Mouse (Mus musculus) limb, embryonic 14.5 days (tissue): ENCODE data around the gene Dpt. TPM values are rescaled to one million over a fixed set of nuclear protein-coding genes. Genes with fewer than 3 reads are reported as not detected.
A peak's percentile ranks its signal among the peaks of the same experiment; 100 is the strongest.

Source experiments
- ATAC-seq: fragments of 200-750 bp; cut with Nextera tagmentation; 2 replicates; pipeline ENCODE4 v1.8.0; 2017; ENCODE audit warnings: low read depth, moderate number of reproducible peaks, moderate TSS enrichment; ENCODE audit not compliant: low FRiP score
- DNase-seq: peaks from one replicate; pipeline ENCODE4 v3.0.0-alpha.2; 2015; ENCODE audit warnings: low spot score
- H3K27ac ChIP-seq: fragments of 300-500 bp; sonication (generic); replicated peaks from 2 replicates; pipeline ENCODE4 v1.5.1; 2014; ENCODE audit warnings: low read depth, mild to moderate bottlenecking, low read length, moderate library complexity, mixed read lengths
- H3K27me3 ChIP-seq: fragments of 300-500 bp; sonication (generic); 2 replicates; pipeline ENCODE4 v1.6.1; 2014; ENCODE audit warnings: low read length, mixed read lengths; ENCODE audit not compliant: control insufficient read depth, insufficient read depth
- H3K36me3 ChIP-seq: fragments of 300-500 bp; sonication (generic); 2 replicates; pipeline ENCODE4 v1.6.1; 2014; ENCODE audit warnings: mild to moderate bottlenecking, low read length, moderate library complexity, mixed read lengths; ENCODE audit not compliant: control insufficient read depth, insufficient read depth
- H3K4me1 ChIP-seq: fragments of 300-500 bp; sonication (generic); 2 replicates; pipeline ENCODE4 v1.6.1; 2014; ENCODE audit warnings: antibody characterized with exemption, low read length, mixed read lengths; ENCODE audit not compliant: control insufficient read depth, insufficient read depth
- H3K4me2 ChIP-seq: fragments of 300-500 bp; sonication (generic); replicated peaks from 2 replicates; pipeline ENCODE4 v1.6.1; 2014; ENCODE audit warnings: low read depth, mild to moderate bottlenecking, low read length, moderate library complexity; ENCODE audit not compliant: severe bottlenecking
- H3K4me3 ChIP-seq: fragments of 300-500 bp; sonication (generic); replicated peaks from 2 replicates; pipeline ENCODE4 v1.5.1; 2014; ENCODE audit warnings: low read length
- H3K9ac ChIP-seq: fragments of 300-500 bp; sonication (generic); 2 replicates; pipeline ENCODE4 v1.6.1; 2014; ENCODE audit warnings: mild to moderate bottlenecking, low read depth, low read length, moderate library complexity; ENCODE audit not compliant: severe bottlenecking
- H3K9me3 ChIP-seq: fragments of 300-500 bp; sonication (generic); 2 replicates; pipeline ENCODE4 v1.6.1; 2016; ENCODE audit warnings: low read length; ENCODE audit not compliant: control insufficient read depth
- POLR2A ChIP-seq: fragments of 200-500 bp; IDR thresholded peaks from 2 replicates; pipeline ENCODE4 v1.8.0; 2012; ENCODE audit warnings: inconsistent platforms, mild to moderate bottlenecking, moderate library complexity, borderline replicate concordance; ENCODE audit not compliant: insufficient read depth, insufficient read length; ENCODE audit errors: extremely low read depth
- WGBS: fragments of 180-500 bp; shearing (Covaris S2); extraction: QIAGEN DNeasy Blood & Tissue Kit; methylation state at CpG from one replicate; pipeline ENCODE4 v1.1.7; 2014; 5-methylcytosine and 5-hydroxymethylcytosine counted together
- polyA plus RNA-seq, 2 experiments: library from polyadenylated mRNA; depleted of rRNA in 1 of 2; stranded (reverse) in 1 of 2; unstranded in 1 of 2; fragments of >200 nt; fragmentation: Nextera tagmentation in 1 of 2; extraction: Ambion mirVana in 1 of 2; gene quantifications; 2 replicates each; pipeline versions ENCODE4 v1.2.1 to v1.2.3; 2012 to 2014

Gene Dpt
- polyA plus RNA-seq, 2 experiments: 31.6 to 34.0 TPM

DNA sequence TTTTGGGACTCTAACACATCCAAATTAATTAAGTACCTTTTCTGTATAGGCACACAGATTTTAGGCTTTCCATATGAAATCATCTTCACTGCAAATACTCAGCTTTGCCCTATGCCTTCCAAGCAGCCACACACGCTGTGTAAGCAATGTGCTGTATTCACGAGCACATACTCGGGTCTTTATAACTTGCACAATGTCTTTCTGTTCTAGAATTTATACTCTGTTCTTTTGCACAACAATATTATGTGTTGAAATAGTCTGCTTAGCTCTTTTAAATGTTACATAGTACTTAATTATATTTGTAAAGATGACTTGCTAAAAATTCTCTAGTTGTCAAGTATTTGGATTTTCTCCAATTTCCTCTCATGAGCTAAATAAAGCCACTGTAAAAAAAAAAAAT, 29.8 kb upstream of the Dpt start:
- 65% methylated on average over 3 of the region's 3 CpGs for WGBS
- no peaks in the 10 kb centered on the region for H3K4me1 ChIP-seq
- H3K9me3 ChIP-seq: no peaks in the 10 kb centered on the region
- no peak overlapping the region for H3K27ac ChIP-seq
- no peak for TF ChIP-seq POLR2A
- H3K4me2 ChIP-seq: no peak overlapping the region
- no peaks in the 10 kb centered on the region for H3K27me3 ChIP-seq
- H3K4me3 ChIP-seq: no peak overlapping the region
- no peak overlapping the region for H3K9ac ChIP-seq
- ATAC-seq (no peak), DNase-seq (no peak)
- no peaks in the 10 kb centered on the region for H3K36me3 ChIP-seq

DNA sequence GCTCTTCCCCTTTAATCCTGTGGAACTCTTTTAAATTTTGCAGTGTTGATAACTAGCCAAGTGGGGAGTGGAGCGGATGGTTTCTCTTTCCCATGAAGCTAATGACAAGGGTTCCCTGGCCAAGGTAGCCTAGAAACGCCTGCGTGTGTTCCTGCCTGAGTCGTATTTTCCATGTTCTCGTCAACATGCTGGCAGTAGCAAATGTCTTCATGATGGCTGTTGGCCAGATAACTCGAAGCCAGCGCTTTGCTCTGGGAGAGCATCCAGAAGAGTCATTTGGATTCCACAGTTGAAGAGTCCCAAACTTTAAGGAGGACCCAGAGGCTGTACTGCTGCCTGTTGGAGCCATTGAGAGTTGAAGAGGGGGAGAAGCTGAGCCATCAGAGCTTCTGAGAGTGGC, 25.8 kb upstream of the Dpt start:
- H3K4me3 ChIP-seq: no peak overlapping the region
- 0 out of 2 replicates have a peak, but pooled peaks cover 4% of the 10 kb centered on the region for H3K9me3 ChIP-seq
- H3K36me3 ChIP-seq: no peaks in the 10 kb centered on the region
- H3K9ac ChIP-seq: no peak overlapping the region
- 55% methylated on average over 7 of the region's 7 CpGs for WGBS
- no peak overlapping the region for H3K4me2 ChIP-seq
- TF ChIP-seq POLR2A: no peak
- ATAC-seq (peak; percentile 62), DNase-seq (peak; percentile 87)
- H3K27ac ChIP-seq: no peak overlapping the region
- no peaks in the 10 kb centered on the region for H3K4me1 ChIP-seq
- no peaks in the 10 kb centered on the region for H3K27me3 ChIP-seq

DNA sequence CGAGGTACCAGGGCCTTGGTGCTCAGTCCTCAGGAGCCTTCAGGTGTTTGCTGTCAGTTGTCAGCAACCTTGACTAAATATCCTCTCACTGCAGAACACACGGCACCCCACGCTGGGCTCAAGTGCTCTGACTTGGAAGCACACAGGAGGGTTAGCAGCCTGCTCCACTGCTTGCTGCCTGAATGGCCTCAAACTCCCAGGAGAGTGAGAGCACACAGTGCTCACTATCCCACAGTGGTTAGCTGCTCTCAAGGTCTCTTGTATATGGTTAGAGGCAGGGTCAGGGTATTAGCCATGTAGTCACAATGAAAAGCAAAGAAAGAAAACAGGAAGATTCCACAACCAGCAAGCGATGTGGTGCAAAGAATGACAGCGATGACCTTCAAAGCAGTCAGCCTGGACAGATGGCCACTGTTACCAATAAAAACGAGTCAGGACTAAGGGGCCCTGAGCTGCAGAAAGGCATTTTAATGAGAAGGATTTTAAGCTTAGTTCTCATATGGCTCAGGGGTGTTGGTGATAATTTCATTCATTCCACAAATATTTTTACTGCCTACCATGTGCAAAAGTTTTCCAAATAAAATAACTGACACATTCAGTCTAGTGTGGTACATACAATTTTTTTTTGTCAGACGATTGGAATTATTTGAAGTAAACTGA, 15.5 kb upstream of the Dpt start:
- H3K4me3 ChIP-seq: no peak overlapping the region
- WGBS: 26% methylated on average over 7 of the region's 7 CpGs
- no peaks in the 10 kb centered on the region for H3K27me3 ChIP-seq
- no peak for TF ChIP-seq POLR2A
- H3K4me1 ChIP-seq: peaks cover 15% of the 10 kb centered on the region; the same call in 1 of the 2 replicates
- H3K36me3 ChIP-seq: no peaks in the 10 kb centered on the region
- no peak overlapping the region for H3K27ac ChIP-seq
- H3K9ac ChIP-seq: no peak overlapping the region
- no peaks in the 10 kb centered on the region for H3K9me3 ChIP-seq
- H3K4me2 ChIP-seq: no peak overlapping the region
- ATAC-seq (peak; percentile 71; the same call in 1 of the 2 replicates), DNase-seq (peak; percentile 19)

DNA sequence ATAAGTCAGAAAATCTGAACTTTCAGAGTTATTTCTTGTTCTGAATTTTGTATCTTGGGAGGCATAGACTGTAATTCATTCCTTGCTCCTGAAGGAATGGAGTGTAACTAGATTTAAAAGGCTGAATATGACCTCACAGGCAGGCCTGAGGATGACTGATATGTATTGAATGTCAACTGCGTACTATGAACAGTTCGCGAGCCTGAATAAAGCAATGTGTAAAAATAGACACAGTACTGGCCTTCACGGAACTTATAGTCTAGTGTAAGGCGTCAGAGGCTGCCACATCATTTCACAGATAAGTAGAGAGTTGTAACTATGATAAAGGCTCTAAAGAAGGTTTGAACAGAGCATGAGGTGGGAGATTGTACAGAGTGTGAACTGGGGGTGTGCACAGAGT, 10.3 kb upstream of the Dpt start:
- Histone ChIP-seq H3K4me3 (no peak overlapping the region), H3K36me3 (no peaks in the 10 kb centered on the region), H3K9me3 (no peaks in the 10 kb centered on the region), H3K27ac (no peak overlapping the region), H3K4me1 (peaks cover 6% of the 10 kb centered on the region; the same call in 1 of the 2 replicates), H3K27me3 (no peaks in the 10 kb centered on the region), H3K9ac (no peak overlapping the region), H3K4me2 (no peak overlapping the region)
- TF ChIP-seq POLR2A: no peak
- DNase-seq (no peak), ATAC-seq (no peak)
- WGBS: 89% methylated on average over 5 of the region's 5 CpGs

DNA sequence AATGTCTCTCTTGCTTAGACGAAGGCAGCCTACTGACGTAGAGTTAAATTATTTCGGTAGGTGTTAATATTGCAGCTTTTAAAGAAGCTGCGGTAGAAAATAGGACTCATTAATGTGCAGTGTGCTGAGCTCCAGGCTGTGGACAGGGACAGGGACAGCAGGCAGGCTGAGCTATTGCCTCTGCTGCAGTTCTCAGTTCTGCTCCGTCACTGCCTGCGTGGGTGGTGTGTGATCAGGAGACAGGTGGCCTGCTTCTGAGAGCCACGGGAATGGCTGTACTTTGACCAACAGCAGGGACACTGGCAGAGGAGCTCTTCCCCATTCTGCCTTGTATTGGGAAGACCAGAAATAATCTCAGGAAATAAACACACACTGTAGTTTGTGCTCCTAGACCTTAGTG, 8.7 kb upstream of the Dpt start:
- H3K36me3 ChIP-seq: no peaks in the 10 kb centered on the region
- no peaks in the 10 kb centered on the region for H3K27me3 ChIP-seq
- H3K4me2 ChIP-seq: no peak overlapping the region
- H3K9ac ChIP-seq: no peak overlapping the region
- no peak overlapping the region for H3K27ac ChIP-seq
- H3K4me3 ChIP-seq: no peak overlapping the region
- DNase-seq (no peak), ATAC-seq (no peak)
- H3K4me1 ChIP-seq: no peaks in the 10 kb centered on the region
- no peaks in the 10 kb centered on the region for H3K9me3 ChIP-seq
- 46% methylated on average over 7 of the region's 7 CpGs for WGBS
- no peak for TF ChIP-seq POLR2A
